Mouse (Mus musculus) left cerebral cortex, adult 8-10 months (tissue): ENCODE measurements at regions not wholly inside any gene's neighbourhood (a gene's known extent, or its start where the extent isn't known, plus 50 kb on each side); places are given as distances from the start of the nearest gene placed in this dataset.

Experiments used
- DNase-seq, 2 experiments: peaks; one replicate each; pipeline ENCODE4 v3.0.0; 2022; ENCODE audit warnings: low spot score in 2 of 2

DNA sequence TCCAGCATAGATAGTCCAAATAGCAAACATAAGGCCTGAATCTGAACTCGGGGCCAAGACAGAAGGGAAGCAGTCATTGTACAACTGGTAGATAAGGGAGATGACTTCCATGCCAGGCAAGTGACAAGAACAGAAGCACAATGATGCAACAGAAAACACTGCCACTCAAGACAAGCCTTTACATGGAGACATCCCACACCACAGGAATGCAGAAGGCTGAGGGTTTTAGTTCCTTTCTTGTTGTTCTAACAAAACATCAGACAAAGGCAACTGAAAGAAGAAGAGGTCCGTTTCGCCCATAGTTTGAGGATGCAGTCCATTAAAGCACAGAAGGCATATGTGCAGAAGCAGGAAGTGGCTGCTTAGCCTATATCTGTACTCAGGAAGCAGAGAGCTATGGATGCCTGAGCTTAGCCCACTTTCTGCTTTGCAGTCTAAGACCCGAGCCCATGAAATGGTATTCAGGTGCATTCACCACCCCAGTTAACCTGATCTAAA lies 360.0 kb upstream of the Pik3r1 start:
- DNase-seq: no peak

- no peak for DNase-seq
Observed at GRCm38 (mm10) chr13:102131459-102131858, 363.4 kb upstream of the Pik3r1 start.

DNA sequence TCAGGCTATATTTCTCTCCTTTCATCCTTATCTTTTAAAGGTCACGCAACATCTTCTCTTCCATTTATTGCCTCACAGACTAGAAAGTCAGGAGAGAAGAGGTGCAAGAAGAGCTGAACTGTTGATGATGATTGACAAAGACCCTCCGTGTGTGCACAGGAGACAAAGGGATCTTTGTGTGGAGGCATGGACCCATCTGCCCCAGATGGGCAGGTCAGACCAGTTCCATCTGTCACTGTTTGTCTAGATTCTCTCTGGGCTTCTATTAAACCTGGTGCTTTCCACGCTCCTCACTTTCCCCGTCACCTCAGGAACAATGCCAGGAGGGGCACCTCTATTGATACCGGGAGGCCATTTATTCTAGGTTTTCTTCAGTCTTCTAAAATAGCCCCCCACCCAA lies 364.1 kb upstream of the Pik3r1 start:
- DNase-seq: no peak

GRCm38 (mm10) chr13:102132696-102133095 lies 364.7 kb upstream of the Pik3r1 start:
- no peak for DNase-seq

GRCm38 (mm10) chr13:102135210-102135609 lies 367.2 kb upstream of the Pik3r1 start:
- no peak for DNase-seq

DNA sequence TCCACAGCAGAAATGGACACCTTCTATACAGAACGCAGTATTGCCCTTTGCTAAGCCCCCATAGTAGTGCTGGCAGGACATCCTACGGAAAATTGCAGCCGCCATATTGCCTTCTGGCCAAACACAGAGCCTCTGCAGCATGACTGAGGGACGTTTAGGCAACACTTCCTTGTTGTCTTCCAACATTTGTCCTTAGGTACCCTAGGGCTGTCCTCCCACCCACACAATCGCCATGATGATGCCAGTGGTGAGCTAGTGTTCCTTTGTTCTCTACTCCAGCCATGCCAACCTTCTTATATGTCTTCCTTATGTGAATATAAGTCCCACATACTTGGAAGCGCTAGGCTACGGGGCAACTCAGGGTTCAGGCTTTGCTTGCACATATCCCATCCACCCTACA lies 375.0 kb upstream of the Pik3r1 start:
- DNase-seq: no peak

DNA sequence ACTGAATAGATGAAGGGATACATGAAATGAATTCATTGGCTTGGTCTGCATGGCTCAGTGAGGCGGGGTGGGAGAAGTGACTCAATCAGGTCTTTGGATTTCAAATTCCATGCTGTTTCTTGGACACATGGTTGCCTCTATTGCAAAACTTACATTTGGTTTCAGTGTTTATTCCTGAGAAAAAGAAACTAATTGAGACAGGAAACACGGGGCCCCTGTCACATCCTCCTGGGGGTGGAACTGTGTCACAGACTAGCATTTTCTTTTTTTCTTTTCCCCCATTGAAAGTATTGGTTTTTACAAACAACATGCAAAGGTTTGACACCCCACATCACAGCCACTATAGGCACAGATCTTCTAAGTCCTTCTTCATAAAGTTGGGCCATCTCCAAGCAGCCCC lies 375.8 kb upstream of the Pik3r1 start:
- DNase-seq: no peak

DNA sequence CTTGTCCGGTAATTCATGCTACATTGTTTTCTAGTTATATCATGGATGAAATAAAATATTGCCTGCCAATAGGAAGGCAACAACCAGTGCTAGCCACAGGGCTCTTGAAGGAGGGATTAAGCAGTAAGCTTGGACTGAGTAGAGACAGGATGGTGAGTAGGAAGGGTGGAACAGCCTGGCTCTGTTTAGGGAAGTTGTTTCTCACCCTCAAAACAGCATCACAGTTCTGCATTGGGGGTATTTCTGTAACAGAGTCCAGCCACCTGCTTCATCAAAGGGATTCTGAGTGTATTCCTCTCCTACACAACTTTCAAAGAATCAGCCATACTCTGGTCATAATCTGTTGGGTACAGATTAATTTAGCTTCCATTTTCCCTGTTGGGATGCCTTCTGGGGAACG lies 380.0 kb upstream of the Pik3r1 start:
- DNase-seq: peak in 1 of 2 experiments; percentile 4

DNA sequence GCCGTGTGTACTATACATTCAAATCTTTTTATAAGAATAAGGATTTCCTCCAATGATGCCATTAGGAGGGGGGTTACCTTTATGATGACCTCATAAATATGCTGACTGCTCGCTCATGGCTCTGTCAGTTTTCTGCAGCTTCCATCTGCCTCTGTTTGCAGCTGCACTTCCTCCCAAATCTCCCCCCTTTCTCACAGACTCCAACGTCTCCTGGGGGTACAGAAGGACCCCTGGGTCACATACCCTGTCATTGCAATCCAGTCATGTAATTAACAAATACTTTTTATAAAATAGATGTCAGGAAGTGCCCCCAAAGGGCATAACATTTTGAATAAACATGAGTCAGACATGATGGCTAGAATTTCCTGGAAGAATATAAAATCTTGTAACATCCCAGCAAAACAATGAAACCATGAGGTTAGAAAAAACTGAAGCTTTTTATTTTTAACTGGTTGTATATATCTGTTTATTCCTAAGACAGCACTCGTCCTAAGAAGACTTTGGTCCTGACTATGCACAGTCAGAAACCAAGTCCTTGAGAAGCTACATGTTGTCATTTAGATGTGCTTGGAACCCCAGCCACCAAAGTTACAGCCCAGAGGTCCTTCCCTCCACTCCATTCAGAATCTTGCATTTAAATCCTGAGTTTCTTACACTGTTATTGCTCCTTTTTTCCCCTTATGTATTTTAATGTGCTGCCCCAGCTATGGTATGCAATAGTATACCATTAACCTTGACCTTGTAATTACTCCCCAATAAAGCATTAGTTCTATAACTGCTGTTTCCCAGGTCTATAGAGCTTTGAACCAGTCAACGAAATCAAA lies 386.0 kb upstream of the Pik3r1 start:
- DNase-seq: no peak

GRCm38 (mm10) chr13:102154609-102154899 lies 386.5 kb upstream of the Pik3r1 start:
- no peak for DNase-seq

DNA sequence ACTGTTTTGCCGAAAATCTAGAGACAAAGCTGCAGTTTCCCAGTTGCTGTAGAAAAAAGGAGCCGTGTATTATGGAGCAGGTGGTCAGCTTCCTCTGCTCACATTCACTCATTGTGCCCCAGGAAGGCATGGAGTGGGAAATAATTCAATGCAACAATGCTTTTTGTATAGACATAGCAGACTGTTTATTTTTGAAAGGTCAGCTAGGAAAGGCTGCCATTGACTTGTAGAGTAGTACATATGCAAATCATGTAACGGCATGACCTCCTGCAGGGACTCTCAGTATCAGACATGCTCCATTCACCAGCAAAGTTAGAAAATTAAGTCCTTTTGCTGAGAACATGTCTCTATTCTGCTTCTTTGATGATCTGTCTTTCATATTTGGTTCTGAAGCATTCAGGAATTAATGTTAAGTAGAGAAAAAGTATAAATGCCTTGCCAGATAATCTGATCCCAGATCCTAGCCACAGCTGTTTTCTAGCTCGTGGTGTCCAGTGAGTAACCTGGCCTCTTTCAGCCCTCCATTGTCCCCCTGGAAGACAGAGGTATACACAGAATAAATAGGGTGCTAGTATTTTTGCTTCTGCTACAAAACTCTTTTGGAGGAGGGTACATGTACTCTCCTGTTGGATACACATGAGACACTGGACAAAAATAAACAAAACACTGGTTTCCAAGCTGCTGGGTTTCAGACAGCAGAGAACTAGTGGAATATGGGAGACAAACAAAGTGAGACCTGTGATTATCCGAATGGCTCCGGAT lies 389.5 kb upstream of the Pik3r1 start:
- DNase-seq: no peak

GRCm38 (mm10) chr13:102173382-102174234 lies 405.6 kb upstream of the Pik3r1 start:
- DNase-seq: no peak

DNA sequence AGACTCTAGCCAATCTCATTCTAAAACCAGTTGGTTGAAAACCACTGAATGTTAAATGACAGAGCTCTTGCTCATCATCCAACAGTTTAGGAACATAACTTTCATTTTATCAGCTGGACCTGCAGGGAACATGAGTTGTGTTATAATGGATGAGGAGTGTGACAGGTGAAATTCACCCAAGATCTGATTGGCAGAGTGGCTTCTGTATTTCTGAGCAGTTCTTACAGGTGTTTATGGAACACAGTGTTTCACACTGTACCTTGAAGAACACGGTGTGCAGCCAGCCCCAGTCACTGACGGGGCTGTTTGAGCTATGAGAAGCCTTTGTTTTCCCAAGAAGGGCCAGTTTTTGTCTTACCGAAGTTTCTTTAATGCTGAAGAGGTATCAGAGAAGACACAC lies 406.4 kb upstream of the Pik3r1 start:
- no peak for DNase-seq

GRCm38 (mm10) chr13:102174896-102175295 lies 406.9 kb upstream of the Pik3r1 start:
- DNase-seq: no peak

DNA sequence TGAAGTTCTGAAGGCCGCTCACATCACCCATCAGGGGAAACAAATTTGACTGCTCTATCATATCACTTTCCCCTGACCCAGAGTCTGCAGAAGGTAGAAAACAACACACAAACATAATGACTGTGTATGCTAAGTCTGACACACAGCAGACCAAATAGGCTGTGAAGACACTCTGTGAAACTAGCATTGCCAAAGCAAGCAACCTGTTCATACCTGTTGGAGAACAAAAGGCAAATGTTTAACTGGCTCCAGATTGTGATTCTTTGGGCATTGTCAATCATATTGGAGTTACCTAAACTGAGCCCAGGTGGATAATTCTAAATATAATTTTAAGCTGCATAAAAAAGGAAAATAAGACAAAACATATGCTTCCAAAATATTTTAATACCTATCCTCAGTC lies 407.4 kb upstream of the Pik3r1 start:
- DNase-seq: no peak

GRCm38 (mm10) chr13:102176456-102176855 lies 408.4 kb upstream of the Pik3r1 start:
- no peak for DNase-seq

GRCm38 (mm10) chr13:102194716-102195115 lies 426.7 kb upstream of the Pik3r1 start:
- DNase-seq: no peak

DNA sequence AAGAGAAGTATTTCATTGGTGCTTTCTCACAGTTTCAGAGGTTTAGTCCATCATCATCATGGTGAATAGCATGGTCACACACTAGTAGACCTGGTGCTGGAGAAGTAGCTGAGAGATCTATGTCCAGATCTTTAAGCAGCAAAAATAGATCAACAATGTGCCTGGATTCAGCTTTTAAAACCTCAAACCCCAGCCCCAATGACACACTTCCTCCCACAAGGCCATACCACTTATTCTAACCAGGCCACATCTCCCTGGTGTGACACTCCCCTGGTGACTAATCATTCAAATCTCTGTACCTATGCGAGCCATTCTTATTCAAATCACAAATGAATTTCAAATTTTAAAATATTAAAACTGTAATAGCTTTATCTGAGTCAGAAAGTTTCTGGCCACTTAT lies 434.3 kb upstream of the Pik3r1 start:
- DNase-seq: no peak

- no peak for DNase-seq
Observed at GRCm38 (mm10) chr13:102218486-102218885, 450.5 kb upstream of the Pik3r1 start.

GRCm38 (mm10) chr13:102231048-102231447 lies 462.3 kb upstream of the Cd180 start:
- no peak for DNase-seq

DNA sequence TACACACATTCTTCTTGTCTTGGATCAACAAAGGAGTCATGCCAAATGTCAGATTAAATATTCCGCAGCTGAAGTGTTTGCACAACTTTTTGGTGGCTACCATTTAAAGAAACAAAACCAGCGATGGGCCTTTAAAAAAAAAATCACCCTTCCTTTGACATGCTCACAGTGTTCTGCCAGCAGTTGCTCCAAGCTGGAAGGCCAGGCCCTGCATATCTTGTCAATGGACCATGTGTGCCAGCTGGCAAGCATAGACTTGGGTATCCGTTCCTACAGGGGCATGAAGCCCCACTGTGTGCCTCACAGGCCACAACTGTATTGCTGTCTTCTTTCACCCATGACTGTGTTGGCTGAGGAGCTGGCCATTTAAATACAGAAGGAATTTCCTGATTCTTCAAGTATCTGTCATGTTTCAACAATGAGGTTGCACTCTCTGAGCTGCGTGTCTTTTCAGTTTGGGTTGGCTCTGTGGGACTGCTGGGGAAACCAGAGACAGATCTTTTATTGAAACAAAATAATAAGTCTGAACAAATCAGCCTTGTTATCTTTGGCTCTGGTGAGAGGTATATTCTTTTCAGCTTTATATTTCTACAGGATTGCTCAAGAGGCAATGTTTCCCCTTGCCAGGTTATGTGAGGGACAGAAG lies 460.9 kb upstream of the Cd180 start:
- no peak for DNase-seq
